Mouse (Mus musculus) bone marrow, adult 2 months (tissue): Measurements from ENCODE around the gene Prss22.

Experiments
- CTCF ChIP-seq: fragments of 200-500 bp; IDR thresholded peaks from 2 replicates; pipeline ENCODE4 v1.5.1; 2011; ENCODE audit warnings: low read length, control low read depth; ENCODE audit not compliant: control insufficient read depth, insufficient read depth
- POLR2A ChIP-seq: fragments of 200-500 bp; IDR thresholded peaks from 2 replicates; pipeline ENCODE4 v1.6.1; 2011; ENCODE audit warnings: low read depth, mild to moderate bottlenecking, control low read depth, low read length, borderline replicate concordance; ENCODE audit not compliant: control insufficient read depth

GRCm38 (mm10) chr17:23969231-23969630, 28.7 kb downstream of the Prss22 start:
- TF ChIP-seq POLR2A (no peak), CTCF (peak; percentile 86)
